Mouse (Mus musculus): ENCODE measurements around the gene 1700113H08Rik. TPM values are rescaled to one million over a fixed set of nuclear protein-coding genes. Genes with fewer than 3 reads are reported as not detected.

The 1700113H08Rik gene
- total RNA-seq, 2 experiments from 2014 or later = 4.8 TPM; not detected in 1

GRCm38 (mm10) chr10:87153731-87154505 is 96.1 kb downstream of the 1700113H08Rik start:
- ATAC-seq (replicated peaks; ENCODE audit: low FRiP score, poor library complexity, severe bottlenecking) = no peak

- ATAC-seq (replicated peaks; ENCODE audit: low FRiP score, poor library complexity, severe bottlenecking) = no peak
Observed at GRCm38 (mm10) chr10:87159781-87160180, 101.9 kb downstream of the 1700113H08Rik start.

GRCm38 (mm10) chr10:87196123-87196756 is 138.4 kb downstream of the 1700113H08Rik start:
- no peak for ATAC-seq (replicated peaks; ENCODE audit: low FRiP score, poor library complexity, severe bottlenecking)

DNA sequence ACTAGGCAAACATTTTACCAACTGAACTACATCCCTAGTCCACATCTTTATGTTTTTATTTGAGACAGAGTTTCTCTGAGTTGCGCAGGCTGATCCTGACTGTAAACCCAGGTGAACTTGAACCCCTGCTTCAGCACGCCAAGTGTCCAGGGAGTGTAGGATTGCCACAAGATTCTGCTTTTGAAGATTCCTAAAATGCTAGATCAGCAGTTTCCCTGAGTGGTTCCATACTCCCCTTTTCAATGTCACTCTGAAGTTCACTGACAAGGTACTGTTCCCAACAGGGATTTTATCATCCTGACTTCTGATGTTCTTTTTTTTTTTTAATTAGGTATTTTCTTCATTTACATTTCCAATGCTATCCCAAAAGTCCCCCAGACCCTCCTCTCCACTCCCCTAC is 140.9 kb downstream of the 1700113H08Rik start:
- ATAC-seq (replicated peaks; ENCODE audit: low FRiP score, poor library complexity, severe bottlenecking) = no peak

- no peak for ATAC-seq (replicated peaks; ENCODE audit: low FRiP score, poor library complexity, severe bottlenecking)
Observed at GRCm38 (mm10) chr10:87209466-87209865, 151.6 kb downstream of the 1700113H08Rik start.

- no peak for ATAC-seq (replicated peaks; ENCODE audit: low FRiP score, poor library complexity, severe bottlenecking)
Observed at GRCm38 (mm10) chr10:87211046-87211445, 153.2 kb downstream of the 1700113H08Rik start.

DNA sequence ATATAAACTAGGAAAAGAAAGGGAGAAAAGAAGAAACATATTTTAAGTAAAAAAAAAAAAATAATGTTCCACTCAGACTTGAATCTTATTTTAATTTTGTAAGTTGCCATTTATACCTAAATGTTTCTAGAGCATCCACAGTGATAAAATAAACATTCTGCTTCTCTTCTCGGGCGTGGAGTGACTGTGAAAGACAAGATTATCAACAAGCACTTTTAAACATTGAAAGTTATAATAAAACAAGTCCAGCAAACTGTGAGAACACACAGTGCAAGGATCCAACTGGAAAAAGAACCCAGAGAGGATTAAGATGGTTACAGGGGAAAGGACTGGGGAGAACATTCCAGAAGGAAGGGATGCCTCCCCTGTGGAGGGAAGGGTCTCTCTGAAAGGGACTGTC is 155.0 kb downstream of the 1700113H08Rik start:
- no peak for ATAC-seq (replicated peaks; ENCODE audit: low FRiP score, poor library complexity, severe bottlenecking)

DNA sequence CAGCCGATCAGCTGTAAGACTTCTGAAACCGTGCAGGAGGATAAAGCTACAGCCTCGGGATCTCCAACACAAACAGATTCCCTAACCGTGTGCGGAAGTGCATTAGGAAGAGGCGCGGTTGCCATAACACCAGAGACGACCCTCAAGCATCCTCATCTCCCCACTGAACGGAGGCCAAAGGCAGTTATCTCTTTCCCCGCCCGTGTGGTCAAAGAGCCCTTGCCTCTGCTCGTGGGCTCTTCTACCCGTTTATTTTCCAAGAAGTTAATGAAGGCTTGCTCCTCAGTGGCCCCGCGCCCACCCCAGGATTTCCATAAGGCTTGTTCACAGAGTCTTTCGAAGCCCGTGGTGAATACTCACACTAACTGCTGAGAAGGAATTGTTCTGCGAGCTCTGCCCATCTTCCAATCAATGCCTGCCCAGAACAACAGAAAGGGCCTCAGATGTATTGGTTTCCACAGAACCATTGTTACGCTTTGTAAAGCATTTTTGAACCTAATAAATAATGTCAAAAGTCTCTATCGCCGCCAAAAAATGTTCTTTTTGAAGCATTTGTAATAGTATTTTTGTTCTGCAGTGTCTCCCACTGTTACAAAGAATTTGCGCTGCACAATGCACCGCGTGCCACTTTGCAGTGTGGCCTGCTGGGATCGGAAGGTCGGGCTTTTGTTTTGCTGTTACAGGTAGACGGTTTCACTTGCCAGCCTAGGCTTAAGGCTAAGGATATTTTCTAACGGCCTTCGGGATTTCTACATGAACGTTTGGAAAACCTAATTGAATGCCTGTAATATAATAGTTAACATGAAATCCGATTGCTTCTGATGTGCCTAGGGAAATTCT is 172.4 kb downstream of the 1700113H08Rik start:
- no peak for ATAC-seq (replicated peaks; ENCODE audit: low FRiP score, poor library complexity, severe bottlenecking)

DNA sequence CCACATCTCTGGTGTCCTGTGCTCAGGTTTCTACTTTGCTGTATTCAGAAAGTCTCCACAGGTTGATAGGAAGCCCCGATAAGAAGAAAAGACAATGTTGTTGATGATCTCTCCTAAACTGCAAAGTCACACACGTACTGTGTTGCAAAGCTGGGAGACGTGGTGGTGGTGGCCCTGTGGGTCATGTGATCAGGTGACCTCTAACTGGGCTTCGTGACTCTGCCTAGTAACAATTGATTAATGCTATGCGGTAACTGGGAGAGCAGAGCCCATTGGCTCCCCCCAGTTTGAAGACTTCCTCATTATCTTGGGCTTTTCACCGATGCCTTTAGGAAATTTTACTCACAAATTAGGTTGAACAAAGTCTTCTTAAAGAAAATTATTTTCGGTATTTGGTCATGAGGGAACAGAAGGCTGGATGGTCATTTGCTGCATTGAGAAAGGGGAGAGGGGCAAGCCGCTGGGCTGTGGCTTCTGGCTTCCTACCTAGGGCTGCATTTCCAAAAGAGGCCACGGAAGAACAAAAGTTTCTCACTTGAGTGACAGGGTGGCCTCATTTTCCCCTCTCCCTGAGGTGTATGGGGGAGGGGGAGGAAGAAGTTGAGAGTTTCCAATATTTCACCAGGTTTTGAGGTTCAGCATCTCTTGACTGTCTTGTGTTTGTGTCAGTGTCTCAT is 181.6 kb downstream of the 1700113H08Rik start:
- no peak for ATAC-seq (replicated peaks; ENCODE audit: low FRiP score, poor library complexity, severe bottlenecking)

DNA sequence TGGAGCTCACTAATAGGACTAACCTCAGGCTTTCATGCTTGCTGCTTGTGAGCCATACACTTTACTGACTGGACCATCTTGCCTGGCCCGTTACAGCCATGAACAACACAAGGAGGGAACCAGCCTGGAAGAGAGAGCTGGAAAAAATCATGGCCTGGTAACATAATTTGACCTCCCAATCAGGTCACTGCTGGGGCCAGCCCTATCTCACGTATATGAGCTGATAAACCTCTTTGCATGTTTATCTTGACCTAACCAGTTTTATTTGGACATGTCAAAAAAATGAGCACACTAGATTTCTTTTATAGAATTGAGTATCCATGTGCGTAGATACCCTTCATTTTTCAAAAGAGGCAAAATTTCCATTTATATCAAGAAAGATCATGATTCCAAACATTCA is 213.9 kb downstream of the 1700113H08Rik start:
- no peak for ATAC-seq (replicated peaks; ENCODE audit: low FRiP score, poor library complexity, severe bottlenecking)

GRCm38 (mm10) chr10:87272133-87272622 is 214.3 kb downstream of the 1700113H08Rik start:
- ATAC-seq (replicated peaks; ENCODE audit: low FRiP score, poor library complexity, severe bottlenecking) = no peak

- no peak for ATAC-seq (replicated peaks; ENCODE audit: low FRiP score, poor library complexity, severe bottlenecking)
Observed at GRCm38 (mm10) chr10:87275075-87275474, 217.2 kb downstream of the 1700113H08Rik start.

Other genes starting within 250 kb of the 1700113H08Rik start
- gene Stab2, start 50.0 kb upstream of the 1700113H08Rik start, total RNA-seq (2015; ENCODE audit: low replicate concordance) = 2.1 and 6.5 TPM in 2 replicates
- gene Stab2, start 50.0 kb upstream of the 1700113H08Rik start, total RNA-seq (2017; ENCODE audit: low replicate concordance) = 1.5 and 2.0 TPM in 2 replicates

Measured in erythroblast, adult 5-6 weeks (primary cell).